Mouse (Mus musculus) heart, postnatal 36 days (tissue): ENCODE results near the gene BC004004. TPM values are rescaled to one million over a fixed set of nuclear protein-coding genes. Genes with fewer than 3 reads are reported as not detected.
"Not testable (repeated sequence)": the region's sequence is repeated elsewhere in the genome, so short reads cannot be mapped to it uniquely, and the experiment has no call there.

ENCODE experiments used
- DNase-seq, 2 experiments: peaks; one replicate each; pipeline ENCODE4 v3.0.0; 2021 to 2022
- intact Hi-C: fragments of 180-260 bp; cut with DNase I; formaldehyde crosslinking; loops from one replicate; pipeline ENCODE4 v1.15.1; 2025
- total RNA-seq, 2 experiments: library from RNA; stranded (reverse); gene quantifications; 2 replicates each; pipeline ENCODE4 v1.2.3; 2021

BC004004 gene
- total RNA-seq = 100 to 1,000 TPM; 228 to 258 TPM

GRCm38 (mm10) chr17:29268682-29269348, at the start of gene BC004004:
Gene BC004004 (plus strand): TSS chr17:29268788.
- intact Hi-C loops = loop anchor here (1.0 to 5.0 kb wide), 4 partner anchors 78 to 243 kb away; partner anchors contain the start of genes Mtch1 and Pim1
- peak; percentile 95 for DNase-seq

- DNase-seq = no peak
- intact Hi-C loops = no loop called here
Measured at GRCm38 (mm10) chr17:29220631-29221030, 48.0 kb upstream of the BC004004 start.

- intact Hi-C loops = no loop called here
- no peak for DNase-seq
Measured at GRCm38 (mm10) chr17:29231109-29231508, 37.5 kb upstream of the BC004004 start.

- intact Hi-C loops = no loop called here
- DNase-seq = no peak
Measured at GRCm38 (mm10) chr17:29236111-29236510, 32.5 kb upstream of the BC004004 start.

GRCm38 (mm10) chr17:29237267-29237771, 31.3 kb upstream of the BC004004 start:
- no peak for DNase-seq
- intact Hi-C loops = no loop called here

GRCm38 (mm10) chr17:29237772-29238420, 30.7 kb upstream of the BC004004 start, which contains the start of gene Cpne5:
Gene Cpne5 (minus strand): TSS chr17:29238167.
- DNase-seq = no peak
- intact Hi-C loops = no loop called here

DNA sequence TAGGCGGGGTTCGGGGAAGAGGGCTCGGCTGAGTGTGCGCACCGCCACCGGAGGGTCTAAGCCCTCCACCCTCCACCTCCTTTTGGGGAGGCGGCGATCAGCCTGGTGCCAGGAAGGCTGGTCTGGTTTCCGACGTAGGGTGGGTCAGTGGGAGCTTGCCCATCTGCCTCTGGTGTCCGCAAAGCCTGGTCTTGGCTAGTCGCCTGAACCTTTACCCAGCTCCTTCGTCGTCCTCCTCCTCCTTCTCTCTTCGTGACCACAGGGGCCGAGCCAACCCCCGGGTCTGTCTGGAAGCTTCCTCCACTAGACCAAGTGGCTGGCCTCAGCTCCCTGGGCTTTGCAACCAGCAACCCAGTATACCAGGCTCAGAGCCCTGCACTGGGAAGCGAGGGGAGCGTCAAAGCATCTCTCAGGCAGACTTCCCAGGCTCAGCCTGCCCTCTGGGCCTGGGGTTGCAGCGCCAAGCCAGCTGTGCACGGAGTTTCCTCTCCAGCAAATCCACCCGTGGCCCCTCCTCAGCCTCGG, 30.1 kb upstream of the BC004004 start:
- intact Hi-C loops = no loop called here
- no peak for DNase-seq

GRCm38 (mm10) chr17:29244912-29245311, 23.7 kb upstream of the BC004004 start:
- intact Hi-C loops = no loop called here
- DNase-seq = no peak

DNA sequence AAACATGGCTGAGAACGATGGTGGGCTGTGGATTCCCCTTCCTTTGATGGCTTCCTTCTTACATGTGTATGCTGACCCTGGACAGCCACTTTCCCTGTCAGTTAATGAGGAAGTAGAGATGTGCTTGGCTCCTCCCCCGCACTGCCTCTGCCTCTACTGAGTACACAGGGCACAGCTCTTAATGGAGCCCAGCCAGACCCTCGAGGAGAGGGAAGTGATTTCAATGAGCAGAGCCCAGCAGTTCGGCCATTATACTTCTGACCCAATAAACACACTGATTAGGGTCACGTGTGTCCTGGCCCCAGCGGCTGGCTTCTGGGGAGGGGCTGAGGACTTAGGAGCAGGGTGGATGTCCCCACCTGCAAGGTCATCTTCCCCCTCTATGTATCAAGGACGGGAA, 22.9 kb upstream of the BC004004 start:
- intact Hi-C loops = loop anchor here (1.0 to 2.0 kb wide), 2 partner anchors 68 to 201 kb away; no protein-coding TSS in a partner anchor
- DNase-seq = no peak

DNA sequence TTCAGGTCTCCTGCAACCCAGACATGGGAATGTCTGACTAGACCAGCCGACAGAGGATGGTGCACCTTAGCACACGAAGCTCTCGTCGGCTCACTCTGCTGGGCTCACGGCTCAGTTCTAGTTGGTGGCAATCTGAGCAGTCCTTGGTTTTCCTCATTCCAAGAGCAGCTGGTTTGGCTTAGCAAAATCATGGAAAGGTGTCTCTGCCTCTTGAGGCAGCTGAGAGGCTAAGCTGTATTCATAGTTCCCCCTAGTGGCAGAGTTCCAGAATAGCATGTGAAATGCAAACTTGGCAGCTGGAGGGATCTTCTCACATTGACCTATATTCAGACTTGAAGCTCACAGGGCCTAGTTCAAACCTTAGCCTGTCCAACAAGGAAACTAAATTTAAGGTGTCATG, 22.0 kb upstream of the BC004004 start:
- DNase-seq = peak in 1 of 2 experiments; percentile 50
- intact Hi-C loops = loop anchor here (1.0 to 2.0 kb wide), 2 partner anchors 69 to 202 kb away; no protein-coding TSS in a partner anchor

DNA sequence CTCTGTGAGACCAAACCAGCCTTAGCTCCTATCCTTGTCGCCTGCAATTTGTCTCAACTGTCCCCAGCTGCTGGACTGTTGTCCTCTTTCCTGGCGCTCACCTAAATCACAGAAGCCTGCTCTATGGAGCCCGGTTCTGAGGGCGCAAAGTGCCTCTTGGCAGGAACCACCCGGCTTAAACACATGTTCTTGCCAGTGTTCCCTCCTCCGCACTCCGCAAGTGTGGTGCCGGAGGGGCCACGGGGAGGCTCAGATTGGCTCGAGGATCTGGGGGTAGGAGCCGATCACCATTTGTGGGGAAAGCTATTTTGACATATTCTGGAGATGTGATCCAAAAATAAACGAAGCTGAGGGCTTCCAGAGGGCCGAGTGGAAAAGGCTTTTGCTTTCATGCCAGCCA, 20.7 kb upstream of the BC004004 start:
- DNase-seq = peak; percentile 44 to 55

DNA sequence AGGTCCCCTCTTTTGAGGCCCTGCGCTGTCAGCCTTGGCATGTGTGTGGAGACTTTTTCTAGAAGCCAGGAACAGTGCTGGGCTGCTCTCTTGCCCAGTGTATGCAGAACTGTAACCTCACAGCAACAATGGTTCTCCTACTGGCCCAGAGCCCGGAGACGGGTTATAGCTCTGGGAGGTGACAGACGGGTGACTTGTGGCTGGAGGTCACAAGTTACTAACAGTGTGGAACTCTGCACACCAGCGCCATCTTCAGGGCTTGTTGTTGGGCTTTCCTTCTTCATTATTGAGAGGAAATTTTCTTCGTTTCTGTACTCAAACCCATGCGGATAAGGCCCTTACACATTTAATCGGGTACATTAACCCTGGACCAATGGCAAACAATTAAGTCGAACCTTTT, 19.1 kb upstream of the BC004004 start:
- intact Hi-C loops = no loop called here
- DNase-seq = peak in 1 of 2 experiments; percentile 47

More for the DNA sequence above, 20.7 kb upstream of the BC004004 start:
- intact Hi-C loops = loop anchor here (2.0 kb wide), 1 partner anchor 203 kb away; no protein-coding TSS in a partner anchor

GRCm38 (mm10) chr17:29251006-29251405, 17.6 kb upstream of the BC004004 start:
- not testable (repeated sequence) for DNase-seq

DNA sequence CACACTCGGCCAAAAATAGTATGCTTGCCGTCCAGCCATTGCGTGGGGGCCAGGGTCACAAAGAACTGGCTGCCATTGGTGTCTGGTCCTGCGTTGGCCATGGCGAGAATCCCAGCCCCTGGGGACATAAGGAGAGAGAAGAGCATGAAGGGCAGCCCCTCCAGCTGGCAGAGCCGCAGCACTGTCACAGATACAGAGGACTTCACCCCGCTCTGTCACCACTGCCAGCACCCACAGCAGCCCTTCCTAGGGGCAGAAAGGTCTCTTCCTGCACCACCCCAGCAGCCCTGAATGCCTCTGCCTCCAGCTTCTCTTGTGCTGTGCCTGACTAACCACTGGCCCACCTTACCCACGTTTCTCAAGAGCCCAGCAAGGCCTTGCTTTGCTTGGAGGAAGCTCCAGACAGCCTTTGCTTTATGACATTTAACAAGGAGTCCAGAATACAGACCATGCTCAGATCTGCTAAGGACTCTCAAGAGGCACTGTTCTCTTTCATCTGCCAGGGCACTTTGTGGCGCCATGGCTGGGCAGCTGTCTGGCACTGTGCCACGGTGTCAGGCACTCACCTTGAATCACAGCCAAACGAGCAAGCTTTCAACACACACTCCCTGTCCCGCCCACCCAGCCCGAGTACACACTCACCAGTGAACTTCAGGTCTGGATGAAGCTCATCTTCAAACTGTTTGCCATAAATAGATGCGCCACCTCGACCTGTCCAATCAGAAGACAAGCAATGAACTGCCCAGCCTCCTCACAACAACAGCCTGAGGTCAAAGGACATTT, 16.8 kb upstream of the BC004004 start:
- peak; percentile 67 to 73 for DNase-seq
- intact Hi-C loops = no loop called here

More at GRCm38 (mm10) chr17:29251006-29251405, 17.6 kb upstream of the BC004004 start:
- intact Hi-C loops = not testable (repeated sequence)

DNA sequence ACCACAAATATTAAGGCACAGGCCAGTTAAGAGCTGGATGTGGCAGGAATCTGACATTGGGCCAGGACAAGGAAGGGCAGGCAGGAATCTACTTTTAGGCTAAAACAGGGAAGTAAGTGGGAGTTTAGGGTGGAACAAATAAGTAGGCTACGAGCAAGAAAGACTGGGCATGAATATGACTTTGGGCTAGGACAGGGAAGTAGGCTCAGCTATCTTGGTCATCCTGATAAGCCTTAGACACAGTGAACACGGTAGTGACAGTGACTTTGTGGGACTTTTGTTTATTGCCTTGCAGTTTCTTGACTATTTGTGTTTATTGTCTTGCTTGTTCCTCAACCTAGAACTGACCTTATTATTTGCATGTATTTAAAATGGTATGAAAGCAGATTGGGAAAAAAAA, 15.4 kb upstream of the BC004004 start:
- intact Hi-C loops = no loop called here
- DNase-seq = no peak

DNA sequence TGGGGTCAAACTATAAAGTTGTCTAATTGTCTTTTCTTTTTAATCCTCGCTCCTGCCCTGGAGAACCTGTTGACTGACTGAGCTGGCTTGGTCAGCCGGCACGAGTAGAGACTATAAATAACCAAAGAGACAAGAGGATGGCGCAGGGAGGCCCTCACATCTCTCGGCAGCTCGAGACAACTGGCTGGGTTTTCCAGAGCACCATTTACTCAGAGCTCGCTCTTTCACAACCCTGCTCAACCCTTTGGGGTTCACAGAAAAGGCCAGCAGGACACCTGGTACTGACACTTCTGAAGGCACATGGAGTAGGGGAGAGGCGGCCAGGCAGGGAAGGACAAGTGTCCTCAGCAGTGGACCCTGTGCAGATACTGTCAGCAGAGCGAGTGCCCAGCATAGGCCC, 14.9 kb upstream of the BC004004 start:
- intact Hi-C loops = no loop called here
- DNase-seq = no peak

DNA sequence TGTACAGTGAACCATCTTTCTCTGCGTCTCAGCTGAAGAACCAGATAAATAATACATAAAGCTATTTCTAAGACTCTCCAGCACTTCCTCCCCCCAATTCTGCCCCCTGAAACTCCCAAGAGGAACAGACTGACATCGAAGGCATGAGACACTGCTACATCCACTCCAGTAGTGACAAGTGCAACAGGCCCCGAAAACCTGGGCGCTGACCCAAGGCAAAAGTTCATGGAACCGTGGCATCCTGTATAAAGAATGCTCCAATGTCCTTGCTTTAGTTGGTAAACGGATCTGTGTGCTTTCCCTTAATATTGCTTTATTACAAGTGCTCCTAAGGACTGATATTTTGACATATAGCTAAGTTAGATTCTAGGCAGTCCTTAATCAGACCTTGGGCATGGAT, 13.8 kb upstream of the BC004004 start:
- DNase-seq, intact Hi-C loops: not testable (repeated sequence)

DNA sequence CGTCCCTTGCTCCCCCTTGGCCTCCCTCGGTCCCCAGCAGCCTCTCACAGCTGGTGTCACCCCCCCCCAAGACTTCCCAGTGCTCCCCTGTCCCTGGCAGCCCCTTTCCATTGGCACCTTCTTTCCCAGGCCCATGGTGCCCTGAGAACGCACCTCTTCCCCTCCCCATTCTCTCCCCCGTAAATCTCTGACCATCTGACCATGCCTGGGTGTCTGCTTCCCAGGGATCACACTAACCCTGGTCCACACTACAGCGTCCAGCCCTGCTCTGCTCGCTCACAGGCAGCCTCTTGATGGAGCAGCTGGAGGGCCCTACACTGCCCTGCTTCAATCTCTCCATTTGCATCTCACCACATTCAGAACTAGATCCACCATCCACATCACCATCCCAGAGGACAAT, 12.1 kb upstream of the BC004004 start:
- DNase-seq = no peak
- intact Hi-C loops = no loop called here

- DNase-seq = peak; percentile 41 to 52
- intact Hi-C loops = no loop called here
Measured at GRCm38 (mm10) chr17:29257001-29257511, 11.5 kb upstream of the BC004004 start.

DNA sequence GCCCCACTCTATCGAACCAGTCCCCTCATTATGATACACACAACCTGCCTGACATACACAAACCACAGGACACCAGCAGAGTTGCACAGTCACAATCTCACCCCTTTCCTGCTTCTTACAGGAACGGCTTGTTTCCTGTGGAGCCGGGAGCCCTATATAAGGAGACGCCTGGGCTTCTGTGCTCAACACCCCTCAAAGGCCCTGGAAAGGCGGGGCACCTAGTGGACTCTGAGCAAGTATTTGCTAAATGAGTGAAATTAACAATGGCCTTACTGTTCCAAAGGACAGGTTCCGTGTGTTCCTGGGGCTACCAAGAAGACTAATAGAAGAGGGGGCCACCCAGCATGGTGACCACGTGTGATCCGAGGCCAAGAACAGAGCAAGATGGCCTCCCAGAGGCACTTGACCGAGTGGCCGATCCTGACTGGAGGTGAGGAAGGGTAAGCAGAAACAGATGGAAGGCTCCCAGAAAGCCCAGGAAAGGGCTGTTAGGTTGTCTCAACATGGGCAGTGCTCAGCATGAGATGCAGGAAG, 10.5 kb upstream of the BC004004 start:
- DNase-seq = no peak
- intact Hi-C loops = loop anchor here (2.0 kb wide), 1 partner anchor 113 kb away; no protein-coding TSS in a partner anchor
